Mouse (Mus musculus) forebrain, embryonic 15.5 days (tissue): ENCODE results near the gene Rin1. TPM values are rescaled to one million over a fixed set of nuclear protein-coding genes. Genes with fewer than 3 reads are reported as not detected.

ENCODE experiments used
- ATAC-seq: fragments of 200-750 bp; cut with Nextera tagmentation; replicated peaks from 2 replicates; pipeline ENCODE4 v1.8.0; 2017; ENCODE audit warnings: mild to moderate bottlenecking, moderate TSS enrichment, moderate library complexity
- H3K27ac ChIP-seq: fragments of 300-500 bp; sonication (generic); replicated peaks from 2 replicates; pipeline ENCODE4 v1.5.1; 2015; ENCODE audit warnings: mild to moderate bottlenecking, inconsistent platforms
- H3K27me3 ChIP-seq: fragments of 300-500 bp; sonication (generic); 2 replicates; pipeline ENCODE4 v1.6.1; 2015; ENCODE audit warnings: inconsistent platforms
- H3K36me3 ChIP-seq: fragments of 300-500 bp; sonication (generic); 2 replicates; pipeline ENCODE4 v1.6.1; 2015; ENCODE audit warnings: mild to moderate bottlenecking, inconsistent platforms
- H3K4me1 ChIP-seq: fragments of 300-500 bp; sonication (generic); 2 replicates; pipeline ENCODE4 v1.6.1; 2015; ENCODE audit warnings: inconsistent platforms
- H3K4me2 ChIP-seq: fragments of 300-500 bp; sonication (generic); replicated peaks from 2 replicates; pipeline ENCODE4 v1.6.1; 2015; ENCODE audit warnings: mild to moderate bottlenecking, inconsistent platforms
- H3K4me3 ChIP-seq: fragments of 300-500 bp; sonication (generic); 2 replicates; pipeline ENCODE4 v1.5.1; 2015; ENCODE audit warnings: mild to moderate bottlenecking, inconsistent platforms
- H3K9ac ChIP-seq: fragments of 300-500 bp; sonication (generic); replicated peaks from 2 replicates; pipeline ENCODE4 v1.6.1; 2015; ENCODE audit warnings: mild to moderate bottlenecking, inconsistent platforms
- H3K9me3 ChIP-seq: fragments of 300-500 bp; sonication (generic); 2 replicates; pipeline ENCODE4 v1.6.1; 2016; ENCODE audit warnings: inconsistent platforms
- WGBS: fragments of 180-500 bp; shearing (Covaris S2); methylation state at CpG from one replicate; pipeline ENCODE4 v1.1.7; 2015; ENCODE audit warnings: mixed read lengths; 5-methylcytosine and 5-hydroxymethylcytosine counted together
- polyA plus RNA-seq: library from polyadenylated mRNA; unstranded; fragments of >200 nt; fragmentation: Nextera tagmentation; extraction: Ambion mirVana; gene quantifications from 2 replicates; pipeline ENCODE4 v1.2.1, GENCODE M21; 2015

Rin1 gene
- polyA plus RNA-seq, 1 experiment from 2014 or later = 0.97 TPM

GRCm38 (mm10) chr19:5087884-5088728 is 37.8 kb downstream of the Rin1 start, which contains the start of gene Yif1a:
TSS of gene Yif1a (plus strand) at chr19:5088538.
- Histone ChIP-seq H3K9ac (peak within 1 kb of the TSS; percentile 73), H3K9me3 (no peaks in the 10 kb centered on the region), H3K36me3 (peaks cover 27% of the 10 kb centered on the region), H3K27ac (peak within 1 kb of the TSS; percentile 88), H3K4me3 (peak within 1 kb of the TSS; percentile 86), H3K4me2 (peak within 1 kb of the TSS; percentile 94), H3K4me1 (peaks cover 37% of the 10 kb centered on the region), H3K27me3 (peaks cover 35% of the 10 kb centered on the region)
- WGBS = under 1% methylated on average over 58 of the region's 58 CpGs
- peak; percentile 93 for ATAC-seq

GRCm38 (mm10) chr19:5089324-5089723 is 39.0 kb downstream of the Rin1 start:
- Histone ChIP-seq H3K9me3 (no peaks in the 10 kb centered on the region), H3K4me3 (peak overlapping the region; percentile 86), H3K27ac (no peak overlapping the region), H3K27me3 (peaks cover 23% of the 10 kb centered on the region), H3K4me1 (peaks cover 49% of the 10 kb centered on the region), H3K4me2 (peak overlapping the region; percentile 94), H3K36me3 (peaks cover 35% of the 10 kb centered on the region), H3K9ac (peak overlapping the region; percentile 73)
- ATAC-seq = no peak
- WGBS = 88% methylated on average over 4 of the region's 4 CpGs

- Histone ChIP-seq H3K36me3 (peaks cover 35% of the 10 kb centered on the region), H3K9me3 (no peaks in the 10 kb centered on the region), H3K27ac (no peak overlapping the region), H3K9ac (no peak overlapping the region), H3K4me2 (no peak overlapping the region), H3K27me3 (no peaks in the 10 kb centered on the region), H3K4me3 (no peak overlapping the region), H3K4me1 (peaks cover 61% of the 10 kb centered on the region)
- ATAC-seq = no peak
- 92% methylated on average over 10 of the region's 10 CpGs for WGBS
Observed at GRCm38 (mm10) chr19:5092083-5092482, 41.8 kb downstream of the Rin1 start.

- Histone ChIP-seq H3K36me3 (peaks cover 35% of the 10 kb centered on the region), H3K9ac (peak overlapping the region; percentile 99), H3K4me1 (peaks cover 62% of the 10 kb centered on the region), H3K9me3 (no peaks in the 10 kb centered on the region), H3K27me3 (no peaks in the 10 kb centered on the region), H3K27ac (peak overlapping the region; percentile 95), H3K4me2 (peak overlapping the region; percentile 85), H3K4me3 (peak overlapping the region; percentile 94)
- WGBS = 72% methylated on average over 12 of the region's 12 CpGs
- no peak for ATAC-seq
Observed at GRCm38 (mm10) chr19:5093481-5094242, 43.4 kb downstream of the Rin1 start.

GRCm38 (mm10) chr19:5094243-5094632 is 44.0 kb downstream of the Rin1 start:
- peak overlapping the region; percentile 95 for H3K27ac ChIP-seq
- no peaks in the 10 kb centered on the region for H3K9me3 ChIP-seq
- H3K27me3 ChIP-seq = no peaks in the 10 kb centered on the region
- WGBS = 0% methylated on average over 21 of the region's 21 CpGs
- peak overlapping the region; percentile 94 for H3K4me3 ChIP-seq
- peak overlapping the region; percentile 99 for H3K9ac ChIP-seq
- ATAC-seq = peak; percentile 74
- peaks cover 35% of the 10 kb centered on the region for H3K36me3 ChIP-seq
- H3K4me2 ChIP-seq = peak overlapping the region; percentile 85
- H3K4me1 ChIP-seq = peaks cover 62% of the 10 kb centered on the region

- Histone ChIP-seq H3K27me3 (no peaks in the 10 kb centered on the region), H3K4me3 (peak overlapping the region; percentile 94), H3K9me3 (no peaks in the 10 kb centered on the region), H3K4me2 (peak overlapping the region; percentile 85), H3K4me1 (peaks cover 62% of the 10 kb centered on the region), H3K27ac (peak overlapping the region; percentile 95), H3K36me3 (peaks cover 37% of the 10 kb centered on the region), H3K9ac (peak overlapping the region; percentile 99; the same call in 1 of the 2 replicates)
- ATAC-seq = peak; percentile 36; the same call in 1 of the 2 replicates
- WGBS = 27% methylated on average over 11 of the region's 11 CpGs
Observed at GRCm38 (mm10) chr19:5094746-5095417, 44.6 kb downstream of the Rin1 start.

GRCm38 (mm10) chr19:5095887-5096474 is 45.7 kb downstream of the Rin1 start:
- H3K27me3 ChIP-seq = no peaks in the 10 kb centered on the region
- WGBS = 8% methylated on average over 9 of the region's 9 CpGs
- H3K9me3 ChIP-seq = no peaks in the 10 kb centered on the region
- peak overlapping the region; percentile 95 for H3K27ac ChIP-seq
- peak overlapping the region; percentile 99 for H3K9ac ChIP-seq
- peak overlapping the region; percentile 85 for H3K4me2 ChIP-seq
- peaks cover 62% of the 10 kb centered on the region for H3K4me1 ChIP-seq
- H3K36me3 ChIP-seq = peaks cover 41% of the 10 kb centered on the region
- no peak for ATAC-seq
- H3K4me3 ChIP-seq = peak overlapping the region; percentile 94

GRCm38 (mm10) chr19:5097521-5098362 is 47.5 kb downstream of the Rin1 start:
- H3K4me1 ChIP-seq = peaks cover 62% of the 10 kb centered on the region
- ATAC-seq = peak; percentile 7
- H3K4me3 ChIP-seq = peak overlapping the region; percentile 94
- H3K4me2 ChIP-seq = peak overlapping the region; percentile 85
- H3K9me3 ChIP-seq = no peaks in the 10 kb centered on the region
- peak overlapping the region; percentile 95 for H3K27ac ChIP-seq
- no peaks in the 10 kb centered on the region for H3K27me3 ChIP-seq
- H3K36me3 ChIP-seq = peaks cover 40% of the 10 kb centered on the region
- peak overlapping the region; percentile 99 for H3K9ac ChIP-seq
- 2% methylated on average over 30 of the region's 31 CpGs for WGBS

- Histone ChIP-seq H3K27ac (peak within 1 kb of the TSS; percentile 95), H3K4me3 (peak within 1 kb of the TSS; percentile 94), H3K4me2 (peak within 1 kb of the TSS; percentile 85), H3K4me1 (peaks cover 54% of the 10 kb centered on the region), H3K9me3 (no peaks in the 10 kb centered on the region), H3K9ac (peak within 1 kb of the TSS; percentile 99), H3K36me3 (peaks cover 39% of the 10 kb centered on the region), H3K27me3 (no peaks in the 10 kb centered on the region)
- ATAC-seq = peak; percentile 73
- 2% methylated on average over 35 of the region's 48 CpGs for WGBS
Observed at GRCm38 (mm10) chr19:5098363-5099143, 48.3 kb downstream of the Rin1 start, which contains the start of gene Cnih2. TSS of gene Cnih2 (minus strand) at chr19:5098521.

GRCm38 (mm10) chr19:5106074-5106473 is 55.8 kb downstream of the Rin1 start:
- Histone ChIP-seq H3K4me1 (peaks cover 16% of the 10 kb centered on the region), H3K27me3 (no peaks in the 10 kb centered on the region), H3K4me2 (peak overlapping the region; percentile 78), H3K9me3 (no peaks in the 10 kb centered on the region), H3K36me3 (peaks cover 65% of the 10 kb centered on the region), H3K9ac (peak overlapping the region; percentile 83), H3K27ac (peak overlapping the region; percentile 94), H3K4me3 (peak overlapping the region; percentile 62)
- 16% methylated on average over 9 of the region's 9 CpGs for WGBS
- no peak for ATAC-seq
